Mouse (Mus musculus) forebrain, embryonic 13.5 days (tissue): ENCODE measurements around the gene Zan. TPM values are rescaled to one million over a fixed set of nuclear protein-coding genes. Genes with fewer than 3 reads are reported as not detected.

Experiments used
- ATAC-seq: fragments of 200-750 bp; cut with Nextera tagmentation; 2 replicates; pipeline ENCODE4 v1.8.0; 2017
- H3K27ac ChIP-seq: fragments of 300-500 bp; sonication (generic); 2 replicates; pipeline ENCODE4 v1.5.1; 2015; ENCODE audit warnings: inconsistent platforms, mild to moderate bottlenecking, moderate library complexity
- H3K27me3 ChIP-seq: fragments of 300-500 bp; sonication (generic); 2 replicates; pipeline ENCODE4 v1.6.1; 2015; ENCODE audit warnings: mild to moderate bottlenecking, inconsistent platforms
- H3K36me3 ChIP-seq: fragments of 300-500 bp; sonication (generic); 2 replicates; pipeline ENCODE4 v1.6.1; 2015; ENCODE audit warnings: mild to moderate bottlenecking, inconsistent platforms; ENCODE audit not compliant: poor library complexity, severe bottlenecking
- H3K4me1 ChIP-seq: fragments of 300-500 bp; sonication (generic); 2 replicates; pipeline ENCODE4 v1.6.1; 2015; ENCODE audit warnings: inconsistent platforms
- H3K4me2 ChIP-seq: fragments of 300-500 bp; sonication (generic); 2 replicates; pipeline ENCODE4 v1.6.1; 2015; ENCODE audit warnings: inconsistent platforms, mild to moderate bottlenecking, moderate library complexity
- H3K4me3 ChIP-seq: fragments of 300-500 bp; sonication (generic); 2 replicates; pipeline ENCODE4 v1.5.1; 2015; ENCODE audit warnings: mild to moderate bottlenecking, inconsistent platforms
- H3K9ac ChIP-seq: fragments of 300-500 bp; sonication (generic); 2 replicates; pipeline ENCODE4 v1.6.1; 2015; ENCODE audit warnings: mild to moderate bottlenecking, inconsistent platforms
- H3K9me3 ChIP-seq: fragments of 300-500 bp; sonication (generic); replicated peaks from 2 replicates; pipeline ENCODE4 v1.6.1; 2016; ENCODE audit warnings: inconsistent platforms
- WGBS: fragments of 180-500 bp; shearing (Covaris S2); methylation state at CpG from one replicate; pipeline ENCODE4 v1.1.7; 2015; 5-methylcytosine and 5-hydroxymethylcytosine counted together
- polyA plus RNA-seq: library from polyadenylated mRNA; unstranded; fragments of >200 nt; fragmentation: Nextera tagmentation; extraction: Ambion mirVana; gene quantifications from 2 replicates; pipeline ENCODE4 v1.2.1, GENCODE M21; 2015

Zan gene
- polyA plus RNA-seq, 1 experiment from 2014 or later = 0.12 TPM

DNA sequence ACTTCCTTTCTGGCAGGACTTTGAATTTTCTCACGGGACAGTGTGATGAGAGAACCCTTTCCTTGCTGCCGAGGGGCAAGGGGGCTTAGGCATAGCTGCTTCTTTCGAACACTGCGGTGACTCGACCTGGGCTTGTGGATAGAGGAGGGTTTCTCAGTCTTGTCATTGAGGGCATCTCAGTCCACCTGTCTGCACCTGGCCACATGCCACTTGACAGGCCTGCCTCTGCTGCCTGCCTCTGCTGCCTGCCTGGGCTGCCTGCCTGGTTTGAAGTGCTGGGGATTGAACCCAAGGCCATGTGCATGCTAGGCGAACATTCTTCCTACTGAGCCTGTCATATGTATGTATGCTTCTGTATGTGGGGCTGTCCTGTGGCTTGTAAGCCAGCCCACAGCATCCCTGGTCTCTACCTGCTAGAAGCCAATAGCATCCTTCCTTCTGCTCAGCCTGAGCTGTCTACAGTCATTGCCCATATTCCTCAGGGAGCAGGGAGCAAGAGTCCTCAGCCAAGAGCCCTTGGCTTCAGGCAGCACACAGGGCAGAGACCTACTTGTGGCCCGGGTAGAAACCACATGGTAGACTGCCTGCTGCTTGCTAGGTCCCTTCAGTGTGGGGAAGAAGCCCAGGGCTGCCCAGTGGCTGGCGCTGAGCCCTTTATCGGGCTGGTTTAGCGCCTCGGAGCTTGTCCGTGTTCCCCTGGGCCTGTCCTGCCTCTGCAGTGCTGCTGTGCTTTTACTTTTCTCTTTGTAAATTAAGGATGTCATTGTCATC, 37.3 kb upstream of the Zan start:
- Histone ChIP-seq H3K9me3 (no peaks in the 10 kb centered on the region), H3K4me2 (no peak overlapping the region), H3K4me3 (no peak overlapping the region), H3K4me1 (peaks cover 50% of the 10 kb centered on the region), H3K27me3 (no peaks in the 10 kb centered on the region), H3K27ac (no peak overlapping the region), H3K36me3 (peaks cover 22% of the 10 kb centered on the region), H3K9ac (peak overlapping the region; percentile 50)
- WGBS = 84% methylated on average over 12 of the region's 12 CpGs
- ATAC-seq = no peak

DNA sequence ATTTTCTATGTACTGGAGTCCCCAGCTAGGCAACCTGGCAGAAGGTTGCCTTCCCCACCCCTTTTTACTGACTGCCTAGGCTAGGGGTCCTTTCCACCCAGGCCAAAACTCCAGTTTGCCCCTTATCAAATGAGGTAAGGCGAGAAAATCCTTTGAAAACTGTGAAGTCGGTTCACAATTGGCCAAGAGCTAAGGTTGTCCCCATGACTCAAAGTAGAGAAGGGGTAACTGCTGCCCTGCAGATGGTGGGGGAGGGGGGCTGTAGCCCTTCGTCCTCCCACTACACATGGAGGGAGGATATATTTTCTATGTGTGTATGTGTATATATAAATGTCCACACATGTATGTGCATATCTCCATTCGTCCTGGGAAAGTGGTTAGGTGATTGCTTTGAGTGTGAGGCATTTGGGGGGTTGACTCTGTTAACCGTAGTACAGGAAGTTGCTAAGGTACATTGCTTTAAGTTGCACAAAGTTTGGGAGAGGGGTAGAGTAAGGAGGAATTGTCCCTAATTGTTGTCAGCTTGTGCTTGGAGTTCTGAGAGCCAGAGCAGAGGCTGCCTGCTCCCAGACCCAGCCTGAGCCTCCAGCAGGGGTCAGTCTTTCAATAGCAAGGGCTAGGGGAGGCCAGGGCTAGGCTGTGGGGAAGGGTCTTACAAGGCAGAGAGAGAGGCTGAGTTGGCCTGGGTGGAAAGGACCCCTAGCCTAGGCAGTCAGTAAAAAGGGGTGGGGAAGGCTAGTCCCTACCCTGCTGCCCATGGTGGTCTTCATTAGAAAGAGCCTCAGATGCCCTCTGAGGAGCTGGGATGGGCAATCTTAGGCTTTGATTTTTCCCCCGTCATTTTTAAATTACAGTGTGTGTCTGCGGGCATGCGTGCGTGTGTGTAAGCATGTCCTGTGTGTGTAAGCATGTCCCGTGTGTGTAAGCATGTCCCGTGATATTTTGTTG, 36.3 kb upstream of the Zan start:
- Histone ChIP-seq H3K36me3 (peaks cover 12% of the 10 kb centered on the region), H3K4me1 (peaks cover 50% of the 10 kb centered on the region), H3K4me2 (peak overlapping the region; percentile 93), H3K9ac (peak overlapping the region; percentile 99), H3K27ac (peak overlapping the region; percentile 7; the same call in 1 of the 2 replicates), H3K4me3 (peak overlapping the region; percentile 97), H3K27me3 (no peaks in the 10 kb centered on the region), H3K9me3 (no peaks in the 10 kb centered on the region)
- ATAC-seq = peak; percentile 16; the same call in 1 of the 2 replicates
- 82% methylated on average over 11 of the region's 11 CpGs for WGBS

- Histone ChIP-seq H3K9ac (peak overlapping the region; percentile 99), H3K27ac (no peak overlapping the region), H3K9me3 (no peaks in the 10 kb centered on the region), H3K4me1 (peaks cover 50% of the 10 kb centered on the region), H3K4me2 (peak overlapping the region; percentile 93), H3K27me3 (no peaks in the 10 kb centered on the region), H3K36me3 (peaks cover 10% of the 10 kb centered on the region), H3K4me3 (peak overlapping the region; percentile 97)
- no peak for ATAC-seq
- WGBS = 62% methylated on average over 3 of the region's 3 CpGs
These were observed 34.8 kb upstream of the Zan start for GRCm38 (mm10) chr5:137511706-137512105.

DNA sequence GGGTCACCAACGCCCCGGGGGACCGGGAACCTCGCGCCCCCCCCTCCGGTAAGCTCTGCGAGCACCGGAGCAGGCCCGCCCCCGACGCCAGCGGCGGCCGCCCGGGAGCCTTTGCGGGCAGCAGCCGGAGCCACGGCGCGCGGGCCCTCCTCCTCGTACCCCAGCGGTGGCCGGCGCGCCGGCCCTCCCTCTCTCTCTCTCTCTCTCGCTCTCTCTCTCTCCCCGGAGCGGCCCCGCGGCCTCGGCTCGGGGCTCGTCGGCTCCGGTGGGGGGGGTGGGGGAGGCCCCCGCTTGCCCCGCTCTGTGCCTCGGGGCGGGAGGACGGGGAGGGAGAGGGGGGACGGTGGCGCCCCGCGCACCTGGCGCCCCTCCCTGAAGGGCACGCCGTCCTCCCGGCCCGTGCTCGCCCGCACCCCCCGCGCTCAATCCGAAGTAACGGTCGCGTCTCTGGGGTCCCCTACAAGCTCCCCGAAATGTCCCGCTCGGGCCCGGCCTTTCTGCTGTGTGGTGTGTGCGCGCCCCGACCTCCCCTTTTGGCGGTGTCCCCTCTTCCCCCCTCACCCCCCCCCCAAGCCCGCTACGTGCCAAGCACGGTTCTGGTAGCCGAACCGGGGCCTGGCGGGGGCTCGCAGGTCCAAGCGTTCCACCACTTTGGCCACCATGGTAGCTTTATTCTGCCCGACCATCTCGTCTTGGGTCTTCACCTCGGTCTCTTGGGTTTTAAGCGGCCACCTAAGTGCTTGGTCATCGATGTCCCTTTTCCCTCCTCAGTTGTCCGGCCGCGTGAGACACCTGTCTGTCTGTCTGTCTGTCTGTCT, 33.9 kb upstream of the Zan start:
- Histone ChIP-seq H3K4me2 (peak overlapping the region; percentile 93), H3K27ac (peak overlapping the region; percentile 89), H3K4me3 (peak overlapping the region; percentile 97), H3K27me3 (no peaks in the 10 kb centered on the region), H3K36me3 (peaks cover 10% of the 10 kb centered on the region), H3K4me1 (peaks cover 49% of the 10 kb centered on the region), H3K9me3 (no peaks in the 10 kb centered on the region), H3K9ac (peak overlapping the region; percentile 99)
- ATAC-seq = peak; percentile 48
- under 1% methylated on average over 39 of the region's 83 CpGs for WGBS

GRCm38 (mm10) chr5:137510014-137510501, 33.2 kb upstream of the Zan start:
- 1% methylated on average over 36 of the region's 52 CpGs for WGBS

GRCm38 (mm10) chr5:137504041-137504440, 27.2 kb upstream of the Zan start:
- no peak overlapping the region for H3K4me2 ChIP-seq
- no peak overlapping the region; the same call in 1 of the 2 replicates for H3K9ac ChIP-seq
- H3K4me1 ChIP-seq = peaks cover 22% of the 10 kb centered on the region
- ATAC-seq = no peak
- no peak overlapping the region for H3K27ac ChIP-seq
- no peaks in the 10 kb centered on the region for H3K27me3 ChIP-seq
- H3K4me3 ChIP-seq = no peak overlapping the region
- H3K36me3 ChIP-seq = peaks cover 5% of the 10 kb centered on the region
- H3K9me3 ChIP-seq = no peaks in the 10 kb centered on the region
- WGBS = 81% methylated on average over 6 of the region's 6 CpGs

More at GRCm38 (mm10) chr5:137510014-137510501, 33.2 kb upstream of the Zan start:
- peak overlapping the region; percentile 99 for H3K9ac ChIP-seq
- peak; percentile 84 for ATAC-seq
- H3K4me2 ChIP-seq = peak overlapping the region; percentile 93
- peaks cover 9% of the 10 kb centered on the region for H3K36me3 ChIP-seq
- H3K9me3 ChIP-seq = no peaks in the 10 kb centered on the region
- H3K4me1 ChIP-seq = peaks cover 43% of the 10 kb centered on the region
- H3K4me3 ChIP-seq = peak overlapping the region; percentile 97
- H3K27ac ChIP-seq = peak overlapping the region; percentile 89
- no peaks in the 10 kb centered on the region for H3K27me3 ChIP-seq

DNA sequence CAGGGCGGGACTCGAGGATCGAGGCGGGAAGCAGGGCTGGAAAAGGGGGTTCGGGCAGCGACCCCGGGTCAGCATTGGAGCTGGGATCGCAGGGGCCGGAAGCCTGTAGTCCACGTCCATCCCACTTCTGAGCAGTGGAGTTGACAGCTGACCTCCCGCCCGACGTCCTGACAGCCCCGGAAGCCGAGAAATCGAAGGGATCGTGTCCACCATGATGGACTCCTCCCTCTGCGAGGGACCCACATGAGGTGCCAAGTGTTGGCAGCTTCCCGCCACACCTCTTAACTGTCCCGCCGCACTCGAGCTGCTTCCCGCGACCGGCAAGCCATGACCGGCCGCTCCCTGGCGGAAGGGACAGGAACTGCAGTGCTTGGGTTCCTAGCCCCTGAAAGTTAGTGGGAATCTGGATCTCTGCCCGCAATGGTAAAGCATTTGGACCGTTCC, 25.8 kb upstream of the Zan start:
- Histone ChIP-seq H3K4me2 (peak overlapping the region; percentile 64), H3K9me3 (no peaks in the 10 kb centered on the region), H3K27ac (peak overlapping the region; percentile 96), H3K9ac (peak overlapping the region; percentile 60), H3K4me3 (peak overlapping the region; percentile 65), H3K27me3 (no peaks in the 10 kb centered on the region), H3K4me1 (peaks cover 22% of the 10 kb centered on the region), H3K36me3 (peaks cover 5% of the 10 kb centered on the region)
- ATAC-seq = peak; percentile 78
- WGBS = under 1% methylated on average over 29 of the region's 30 CpGs

DNA sequence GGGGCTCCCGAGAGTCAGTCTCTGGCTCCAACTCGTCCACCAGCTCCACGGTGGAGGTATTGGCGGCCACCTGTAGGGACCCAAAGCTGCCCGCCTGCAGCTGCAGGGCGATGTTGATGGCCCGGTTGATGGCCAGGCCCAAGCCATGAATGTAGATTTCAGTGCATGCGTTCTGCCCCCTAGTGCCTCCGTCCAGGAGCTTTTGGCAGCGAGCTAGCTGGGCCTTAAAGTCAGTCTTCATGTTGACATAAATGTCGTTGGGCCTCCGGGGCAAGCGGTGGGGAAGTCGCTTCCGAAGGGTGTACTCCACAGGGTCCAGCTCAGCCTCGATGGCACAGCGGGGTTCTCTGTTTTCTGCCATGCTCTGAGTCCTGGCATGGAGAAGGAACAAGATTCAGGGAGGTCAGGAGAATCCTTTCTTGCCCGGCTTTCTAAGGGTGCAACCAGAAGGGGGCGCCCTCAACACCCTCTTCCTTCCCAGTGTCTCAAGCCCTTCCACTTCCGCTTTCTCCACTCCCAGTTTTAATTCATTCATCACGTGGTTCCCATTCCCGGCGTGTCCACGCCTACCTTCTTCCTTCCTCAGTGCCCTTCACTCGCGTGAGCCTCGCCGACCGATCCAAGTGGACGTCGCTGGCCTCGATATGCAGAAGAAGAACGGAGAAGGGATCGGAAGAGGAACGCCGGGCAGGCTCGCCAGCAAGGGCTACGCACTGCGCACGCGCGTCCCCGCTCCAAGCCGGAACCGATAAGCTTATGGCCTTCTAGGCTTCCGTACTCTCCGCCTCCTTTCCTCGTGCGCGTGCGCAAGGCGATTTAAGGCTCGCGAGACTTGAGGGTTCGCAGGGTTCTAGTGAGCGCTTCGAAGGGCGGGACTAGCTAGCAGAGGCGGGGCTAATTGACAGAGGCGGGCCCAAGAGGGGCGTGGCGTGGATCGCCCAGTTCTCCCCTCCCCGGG, 25.1 kb upstream of the Zan start, which contains the start of gene Pop7:
TSS of gene Pop7 (minus strand) at position 810 of the 958 bp plus-strand sequence.
- Histone ChIP-seq H3K4me1 (peaks cover 22% of the 10 kb centered on the region), H3K4me2 (peak within 1 kb of the TSS; percentile 80), H3K27me3 (no peaks in the 10 kb centered on the region), H3K27ac (peak within 1 kb of the TSS; percentile 96), H3K36me3 (peaks cover 5% of the 10 kb centered on the region), H3K9me3 (no peaks in the 10 kb centered on the region), H3K4me3 (peak within 1 kb of the TSS; percentile 65), H3K9ac (peak within 1 kb of the TSS; percentile 81)
- peak; percentile 95 for ATAC-seq
- WGBS = 2% methylated on average over 64 of the region's 64 CpGs

DNA sequence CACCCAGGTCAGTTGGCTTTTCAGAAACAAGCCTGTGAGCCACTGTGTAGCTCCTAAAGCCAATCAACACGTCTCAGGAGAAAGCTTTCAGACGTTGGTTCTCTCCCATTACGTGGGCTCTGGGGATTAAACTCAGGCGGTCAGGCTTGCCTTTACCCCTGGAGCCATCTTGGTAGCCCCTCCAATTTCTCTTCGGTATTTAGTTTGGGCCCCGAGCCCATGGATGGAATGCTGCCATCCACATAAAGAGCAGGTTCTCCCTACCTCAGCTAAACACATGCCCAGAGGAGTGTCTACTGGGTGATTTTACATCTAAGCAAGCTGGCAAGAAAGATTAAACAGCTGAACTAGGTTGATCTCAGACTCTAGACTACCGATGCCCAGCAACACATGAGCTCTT, 23.3 kb upstream of the Zan start:
- Histone ChIP-seq H3K27ac (no peak overlapping the region), H3K4me2 (no peak overlapping the region), H3K4me3 (no peak overlapping the region), H3K36me3 (peaks cover 5% of the 10 kb centered on the region), H3K4me1 (peaks cover 22% of the 10 kb centered on the region), H3K9ac (no peak overlapping the region), H3K27me3 (no peaks in the 10 kb centered on the region), H3K9me3 (no peaks in the 10 kb centered on the region)
- no peak for ATAC-seq
- WGBS = 94% methylated on average over 7 of the region's 7 CpGs

DNA sequence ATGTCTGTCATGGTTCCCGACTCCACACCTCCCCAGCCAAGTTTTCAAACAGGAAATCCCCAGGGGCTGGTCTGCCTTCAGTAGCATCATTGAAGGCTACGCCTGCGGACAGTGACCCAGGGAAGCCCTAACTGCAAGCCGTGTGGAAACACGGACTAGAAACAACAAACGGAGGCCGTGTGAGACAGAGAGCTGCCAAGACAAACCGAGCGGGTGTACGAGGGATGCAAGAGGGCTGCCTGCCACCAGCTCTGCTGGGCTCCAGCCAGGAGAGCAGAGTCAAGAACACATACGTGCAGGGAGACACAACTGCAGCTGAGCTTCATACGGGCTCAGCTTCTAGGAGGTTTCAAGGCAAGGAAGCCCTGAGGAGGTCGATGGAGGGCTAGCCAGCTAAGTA, 17.0 kb upstream of the Zan start:
- no peak for ATAC-seq
- 85% methylated on average over 13 of the region's 13 CpGs for WGBS
- H3K27me3 ChIP-seq = no peaks in the 10 kb centered on the region

More for the DNA sequence above, 17.0 kb upstream of the Zan start:
- Histone ChIP-seq H3K9ac (no peak overlapping the region), H3K4me3 (no peak overlapping the region), H3K4me1 (no peaks in the 10 kb centered on the region), H3K27ac (no peak overlapping the region), H3K4me2 (no peak overlapping the region), H3K9me3 (no peaks in the 10 kb centered on the region), H3K36me3 (no peaks in the 10 kb centered on the region)
